Mouse (Mus musculus) spleen, adult 18-20 months (tissue): ENCODE data around the gene Upk2.

ENCODE experiments used
- DNase-seq, 2 experiments: peaks; one replicate each; pipeline ENCODE4 v3.0.0; 2022; ENCODE audit warnings: mixed read lengths in 2 of 2

The Upk2 gene

DNA sequence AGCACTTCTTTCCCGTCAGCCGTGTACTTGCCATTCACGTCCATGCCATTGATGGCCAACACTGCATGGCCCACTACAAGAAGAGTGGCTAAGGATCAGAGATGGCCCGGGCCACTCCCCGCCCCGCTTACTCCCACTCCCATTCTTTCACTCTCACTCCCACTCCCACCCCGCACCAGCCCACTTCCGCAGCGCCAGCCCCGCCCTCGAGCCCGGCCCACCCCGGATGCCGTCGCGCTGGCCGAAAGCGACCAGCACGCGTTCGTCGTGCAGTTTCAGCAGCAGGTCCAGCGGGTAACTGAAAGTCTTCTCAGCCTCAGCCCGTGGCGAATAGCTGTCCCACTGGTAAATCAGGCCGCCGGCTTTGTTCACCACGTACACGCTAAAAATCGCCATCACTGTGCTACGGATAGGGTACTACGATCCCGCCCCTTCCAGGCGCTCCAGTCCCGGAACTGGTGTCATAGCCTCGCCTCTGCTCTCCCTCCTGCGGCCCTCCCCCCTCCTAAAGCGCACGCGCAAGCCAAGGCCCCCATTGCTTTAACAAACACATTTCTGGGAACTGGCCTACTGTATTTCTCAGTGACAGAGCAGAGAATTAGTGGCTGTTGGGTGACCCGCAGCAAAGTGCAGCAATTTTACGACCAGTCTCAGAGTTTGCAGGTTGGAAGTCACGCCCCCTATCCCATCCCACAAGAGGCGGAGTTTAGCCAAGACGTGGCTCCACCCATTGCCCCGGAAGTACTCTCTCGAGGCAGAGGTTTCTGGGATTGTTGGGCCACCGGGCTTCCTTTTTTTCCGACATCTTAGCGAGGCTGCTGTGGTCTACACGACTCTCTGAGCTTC, 47.6 kb downstream of the Upk2 start, which contains the start of the genes Rps25 and Trappc4:
TSS of gene Rps25 (plus strand) at position 234 of the 846 bp plus-strand sequence.
TSS of gene Trappc4 (minus strand) at position 695 of the 846 bp plus-strand sequence.
- DNase-seq: peak; percentile 82 to 92

DNA sequence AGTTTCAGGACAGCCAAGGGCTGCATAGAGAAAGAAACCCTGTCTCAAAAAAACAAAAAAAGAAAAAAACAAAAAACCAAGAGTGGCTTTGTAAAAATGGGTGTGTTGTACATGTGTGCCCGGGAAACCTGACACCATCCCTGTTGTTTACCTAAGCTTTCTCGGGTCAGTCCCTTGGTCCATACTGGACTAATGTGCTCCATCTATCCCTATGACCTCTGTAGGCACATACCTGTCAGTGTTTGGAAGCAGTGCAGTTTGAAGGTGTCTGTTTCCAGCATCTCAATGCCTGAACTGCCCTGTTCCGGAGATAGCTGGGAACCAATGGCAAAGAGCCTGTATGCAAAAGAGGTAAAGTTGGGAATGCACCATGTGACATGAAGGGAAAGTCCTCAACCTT, 49.8 kb downstream of the Upk2 start:
- no peak for DNase-seq
